In genomic region chr4:13218513-13219190, GRCm38 (mm10) we compare ENCODE assay signal across 27 mouse cellular contexts.
DNase-seq lines count a peak whose midpoint lies in the region; ATAC-seq and TF ChIP-seq lines count a peak whose summit lies in the region.
"Had no signal": no experiment of that assay in that cellular context is flagged by ENCODE, and none has a peak within 500 bp of the region (broad histone marks: within the 10 kb centered on the region; RNA-seq: fewer than 3 reads in every experiment).

No protein-coding gene starts in this region.

- H3K79me2 ChIP-seq in myocyte (ENCODE audit: control insufficient read depth, insufficient read depth): no peaks in the 10 kb centered on the region

- 59% methylated on average over 5 of the region's 5 CpGs for WGBS in embryonic facial prominence, embryonic 14.5 days
- 83% methylated on average over 5 of the region's 5 CpGs for WGBS in embryonic facial prominence, embryonic 10.5 days

- TF ChIP-seq POLR2A in myocyte (IDR thresholded peaks at IDR 0.05; ENCODE audit: insufficient read length, low read depth): no peak

- peak; percentile 21 for DNase-seq in embryonic facial prominence, embryonic 14.5 days (ENCODE audit: low spot score)
- no peak for DNase-seq in embryonic facial prominence, embryonic 10.5 days (ENCODE audit: low spot score)
- peak; percentile 8 for DNase-seq in right cerebral cortex, adult 18-20 months
- no peak for DNase-seq in right cerebral cortex, postnatal 4 days
- peak; percentile 46 for DNase-seq in WW6 (ENCODE audit: low read depth, low spot score)
- no peak for DNase-seq in spleen, postnatal 14 days (ENCODE audit: low spot score in 2 of 2)
- no peak for DNase-seq in heart, postnatal 4 days
- DNase-seq: adrenal gland, adult 8-10 months; adrenal gland, postnatal 25 days; cerebellum, adult 18-20 months; cerebellum, adult 9-10 months; cerebellum, postnatal 14 days; forebrain, postnatal 0 days; gastrocnemius, postnatal 10 days; heart, postnatal 36 days; kidney, adult 18-20 months had no signal

- H3K4me1 ChIP-seq in embryonic facial prominence, embryonic 14.5 days (ENCODE audit: control insufficient read depth, insufficient read depth, low read length): no peaks in the 10 kb centered on the region
- H3K4me1 ChIP-seq in embryonic facial prominence, embryonic 10.5 days: no peaks in the 10 kb centered on the region
- H3K4me1 ChIP-seq: embryonic facial prominence, embryonic 13.5 days; forebrain, embryonic 10.5 days had no signal

- H3K9me3 ChIP-seq in embryonic facial prominence, embryonic 14.5 days (ENCODE audit: control insufficient read depth, low read length): no peaks in the 10 kb centered on the region
- no peaks in the 10 kb centered on the region for H3K9me3 ChIP-seq in embryonic facial prominence, embryonic 10.5 days
- H3K9me3 ChIP-seq: embryonic facial prominence, embryonic 13.5 days; forebrain, embryonic 10.5 days; heart, embryonic 15.5 days had no signal

- no peak overlapping the region for H3K27ac ChIP-seq in embryonic facial prominence, embryonic 14.5 days (replicated peaks; ENCODE audit: low read depth, low read length)
- no peak overlapping the region for H3K27ac ChIP-seq in embryonic facial prominence, embryonic 10.5 days (replicated peaks)
- H3K27ac ChIP-seq: embryonic facial prominence, embryonic 13.5 days; forebrain, embryonic 10.5 days; heart, embryonic 15.5 days; hindbrain, embryonic 14.5 days; hindbrain, postnatal 0 days had no signal

- no peak overlapping the region for H3K4me3 ChIP-seq in embryonic facial prominence, embryonic 14.5 days (ENCODE audit: low read depth, low read length)
- H3K4me3 ChIP-seq in embryonic facial prominence, embryonic 10.5 days: no peak overlapping the region
- no peak overlapping the region for H3K4me3 ChIP-seq in myocyte
- H3K4me3 ChIP-seq: embryonic facial prominence, embryonic 13.5 days; forebrain, embryonic 10.5 days; heart, embryonic 15.5 days had no signal

- no peaks in the 10 kb centered on the region for H3K27me3 ChIP-seq in embryonic facial prominence, embryonic 14.5 days (replicated peaks; ENCODE audit: control insufficient read depth, insufficient read depth, low read length)
- no peaks in the 10 kb centered on the region for H3K27me3 ChIP-seq in embryonic facial prominence, embryonic 10.5 days (replicated peaks; ENCODE audit: low read depth, poor library complexity, severe bottlenecking)
- H3K27me3 ChIP-seq in myocyte (ENCODE audit: control insufficient read depth, insufficient read depth, insufficient read length): no peaks in the 10 kb centered on the region
- H3K27me3 ChIP-seq: embryonic facial prominence, embryonic 13.5 days; heart, embryonic 15.5 days had no signal

- no peak overlapping the region for H3K9ac ChIP-seq in embryonic facial prominence, embryonic 14.5 days (ENCODE audit: low read depth, low read length)
- H3K9ac ChIP-seq: embryonic facial prominence, embryonic 13.5 days; forebrain, postnatal 0 days; heart, embryonic 15.5 days; hindbrain, embryonic 14.5 days had no signal

- ATAC-seq in embryonic facial prominence, embryonic 14.5 days (ENCODE audit: low read depth): no peak
- ATAC-seq: activated CD4-positive, CD25-positive, alpha-beta regulatory T cell, adult 4 months; forebrain, embryonic 14.5 days; forebrain, postnatal 0 days; hindbrain, postnatal 0 days; inflammation-experienced regulatory T-cells, adult 6 months; intestine, embryonic 16.5 days had no signal

- no peak overlapping the region for H3K4me2 ChIP-seq in embryonic facial prominence, embryonic 14.5 days (ENCODE audit: low read depth, low read length)
- peak overlapping the region; percentile 16 for H3K4me2 ChIP-seq in myocyte (ENCODE audit: low read depth)
- H3K4me2 ChIP-seq: embryonic facial prominence, embryonic 13.5 days; heart, embryonic 11.5 days; heart, embryonic 15.5 days; hindbrain, embryonic 14.5 days had no signal

- H3K36me3 ChIP-seq in embryonic facial prominence, embryonic 14.5 days (ENCODE audit: control insufficient read depth, insufficient read depth, low read length): no peaks in the 10 kb centered on the region
- H3K36me3 ChIP-seq in embryonic facial prominence, embryonic 10.5 days (replicated peaks): no peaks in the 10 kb centered on the region
- H3K36me3 ChIP-seq in myocyte (ENCODE audit: control insufficient read depth, insufficient read depth): no peaks in the 10 kb centered on the region
- H3K36me3 ChIP-seq: embryonic facial prominence, embryonic 13.5 days; forebrain, embryonic 10.5 days; heart, embryonic 15.5 days had no signal

- no peak overlapping the region for H3ac ChIP-seq in myocyte (ENCODE audit: control insufficient read depth, insufficient read length)

TF ChIP-seq in myocyte, 11 proteins besides CTCF, POLR2A, EP300 and RAD21:
- no peak for TF ChIP-seq USF1 (IDR thresholded peaks at IDR 0.05; ENCODE audit: low read depth)
- TF ChIP-seq POLR2AphosphoS2 (IDR thresholded peaks at IDR 0.05; ENCODE audit: insufficient read length, low read depth): no peak
- no peak for TF ChIP-seq TCF12 (IDR thresholded peaks at IDR 0.05; ENCODE audit: insufficient read depth, poor library complexity, severe bottlenecking)
- TF ChIP-seq MYOD1 (IDR thresholded peaks at IDR 0.05; ENCODE audit: control insufficient read depth in 1 of 3, insufficient read length in 2 of 3, low read depth in 2 of 3): peak; percentile 23 to 85 (median 50)
- no peak for TF ChIP-seq REST (IDR thresholded peaks at IDR 0.05; ENCODE audit: insufficient read depth, insufficient read length)
- TF ChIP-seq MYOG (IDR thresholded peaks at IDR 0.05; ENCODE audit: control insufficient read depth in 1 of 3, insufficient read depth in 1 of 3, insufficient read length in 2 of 3, low read depth in 2 of 3): peak in 1 of 3 experiments; percentile 25

Comparison
In these comparisons a context has a peak if more than half of its experiments do, and no peak if none do; other contexts are left out.
1. DNase-seq: peak in embryonic facial prominence, embryonic 14.5 days (single experiment), right cerebral cortex, adult 18-20 months (single experiment) and WW6 (single experiment); none in embryonic facial prominence, embryonic 10.5 days (single experiment), right cerebral cortex, postnatal 4 days (single experiment), spleen, postnatal 14 days (0 of 2) and heart, postnatal 4 days (single experiment).